Comparison of ENCODE assay signal across 8 mouse cellular contexts in genomic region chr6:108249031-108249917, GRCm38 (mm10). TPM values are rescaled to one million over a fixed set of nuclear protein-coding genes. Genes with fewer than 3 reads are reported as not detected.
A peak's percentile ranks its signal among the peaks of the same experiment; 100 is the strongest.
DNase-seq lines count a peak whose midpoint lies in the region; ATAC-seq and TF ChIP-seq lines count a peak whose summit lies in the region.

No protein-coding gene starts in this region.

- H3K9me3 ChIP-seq in forebrain, embryonic 10.5 days = no peaks in the 10 kb centered on the region; the same call in 1 of the 2 replicates
- H3K9me3 ChIP-seq in kidney, embryonic 15.5 days (replicated peaks) = no peaks in the 10 kb centered on the region
- H3K9me3 ChIP-seq in midbrain, embryonic 16.5 days (replicated peaks; ENCODE audit: control insufficient read depth, low read length, poor library complexity, severe bottlenecking) = no peaks in the 10 kb centered on the region

- no peak for DNase-seq in layer of hippocampus, adult 2 months (ENCODE audit: low spot score in 2 of 2)
- no peak for DNase-seq in layer of hippocampus, adult 18-20 months (ENCODE audit: low spot score in 2 of 2)
- DNase-seq in forebrain, embryonic 10.5 days (ENCODE audit: extremely low spot score, low spot score) = peak; percentile 56
- DNase-seq in thymus, postnatal 25 days = no peak
- no peak for DNase-seq in urinary bladder, adult 18-20 months (ENCODE audit: low spot score in 2 of 2)
- DNase-seq in adrenal gland, adult 8-10 months = no peak

- H3K27ac ChIP-seq in layer of hippocampus, adult 2 months = peak overlapping the region; percentile 62
- H3K27ac ChIP-seq in forebrain, embryonic 10.5 days = peak overlapping the region; percentile 87
- peak overlapping the region; percentile 70 for H3K27ac ChIP-seq in kidney, embryonic 15.5 days
- H3K27ac ChIP-seq in midbrain, embryonic 16.5 days (ENCODE audit: low read length) = peak overlapping the region; percentile 51

- peak; percentile 61 for ATAC-seq in kidney, embryonic 15.5 days (replicated peaks; ENCODE audit: low FRiP score)
- ATAC-seq in midbrain, embryonic 16.5 days = peak; percentile 56

- no peaks in the 10 kb centered on the region for H3K27me3 ChIP-seq in forebrain, embryonic 10.5 days (ENCODE audit: poor library complexity, severe bottlenecking)
- H3K27me3 ChIP-seq in kidney, embryonic 15.5 days = no peaks in the 10 kb centered on the region
- no peaks in the 10 kb centered on the region for H3K27me3 ChIP-seq in midbrain, embryonic 16.5 days (ENCODE audit: control insufficient read depth, insufficient read depth, low read depth, low read length)

- peaks cover 9% of the 10 kb centered on the region for H3K36me3 ChIP-seq in forebrain, embryonic 10.5 days (replicated peaks)
- H3K36me3 ChIP-seq in kidney, embryonic 15.5 days = 0 out of 2 replicates have a peak, but pooled peaks cover 6% of the 10 kb centered on the region
- H3K36me3 ChIP-seq in midbrain, embryonic 16.5 days (ENCODE audit: control insufficient read depth, insufficient read depth, low read length) = no peaks in the 10 kb centered on the region

- H3K4me3 ChIP-seq in layer of hippocampus, adult 2 months = no peak overlapping the region
- peak overlapping the region; percentile 12 for H3K4me3 ChIP-seq in forebrain, embryonic 10.5 days
- no peak overlapping the region for H3K4me3 ChIP-seq in kidney, embryonic 15.5 days (replicated peaks)
- no peak overlapping the region for H3K4me3 ChIP-seq in midbrain, embryonic 16.5 days (ENCODE audit: low read depth, low read length)

- WGBS in forebrain, embryonic 10.5 days = 10% methylated on average over 9 of the region's 9 CpGs
- 45% methylated on average over 9 of the region's 9 CpGs for WGBS in kidney, embryonic 15.5 days
- 14% methylated on average over 9 of the region's 9 CpGs for WGBS in midbrain, embryonic 16.5 days

- H3K4me2 ChIP-seq in kidney, embryonic 15.5 days = no peak overlapping the region
- H3K4me2 ChIP-seq in midbrain, embryonic 16.5 days (ENCODE audit: low read length) = no peak overlapping the region

- H3K4me1 ChIP-seq in forebrain, embryonic 10.5 days = peaks cover 66% of the 10 kb centered on the region
- H3K4me1 ChIP-seq in kidney, embryonic 15.5 days = peaks cover 34% of the 10 kb centered on the region
- H3K4me1 ChIP-seq in midbrain, embryonic 16.5 days (ENCODE audit: control insufficient read depth, insufficient read depth, low read length) = peaks cover 9% of the 10 kb centered on the region; the same call in 1 of the 2 replicates

- TF ChIP-seq CTCF in layer of hippocampus, adult 2 months (conservative IDR thresholded peaks at IDR 0.05) = no peak

- no peak overlapping the region for H3K9ac ChIP-seq in kidney, embryonic 15.5 days
- no peak overlapping the region for H3K9ac ChIP-seq in midbrain, embryonic 16.5 days (ENCODE audit: low read depth, low read length)

RNA-seq across cellular contexts. Expression of gene Itpr1, which starts 36.4 kb away (rescaled TPM):
- total RNA-seq in layer of hippocampus, adult 2 months (2021) = 100 to 1,000 TPM; 317 to 337 TPM
- total RNA-seq in layer of hippocampus, adult 18-20 months (2021) = 100 to 1,000 TPM; 338 to 347 TPM
- 11.6 and 11.9 TPM in 2 replicates for polyA plus RNA-seq in forebrain, embryonic 10.5 days (2016; fragmentation: Nextera tagmentation; extraction: Ambion mirVana)
- polyA plus RNA-seq in kidney, embryonic 15.5 days (2015; fragmentation: Nextera tagmentation; extraction: Ambion mirVana) = 18.6 and 19.4 TPM in 2 replicates
- 4.2 and 4.5 TPM in 2 replicates for polyA plus RNA-seq in midbrain, embryonic 16.5 days (2015; fragmentation: Nextera tagmentation; extraction: Ambion mirVana)
- total RNA-seq in adrenal gland, adult 8-10 months (2022) = 100 to 1,000 TPM; 131 to 220 (median 161) TPM
